Mouse (Mus musculus) cortical plate, adult 2 months (tissue): ENCODE results near the gene Cc2d2b. TPM values are rescaled to one million over a fixed set of nuclear protein-coding genes. Genes with fewer than 3 reads are reported as not detected.

ENCODE experiments used
- H3K27ac ChIP-seq: fragments of 200-500 bp; 2 replicates; pipeline ENCODE4 v1.5.1; 2012; ENCODE audit warnings: low read length, control low read depth, inconsistent platforms; ENCODE audit not compliant: insufficient read depth
- H3K4me1 ChIP-seq: fragments of 200-500 bp; 2 replicates; pipeline ENCODE4 v1.6.1; 2011; ENCODE audit warnings: low read length; ENCODE audit not compliant: control insufficient read depth, insufficient read depth
- H3K4me3 ChIP-seq: fragments of 200-500 bp; 2 replicates; pipeline ENCODE4 v1.5.1; 2011; ENCODE audit warnings: mild to moderate bottlenecking, low read length, control low read depth; ENCODE audit not compliant: insufficient read depth
- CTCF ChIP-seq: fragments of 200-500 bp; IDR thresholded peaks from 2 replicates; pipeline ENCODE4 v1.5.1; 2011; ENCODE audit warnings: mild to moderate bottlenecking, control low read depth, low read length; ENCODE audit not compliant: insufficient read depth; ENCODE audit errors: extremely low read depth
- POLR2A ChIP-seq: fragments of 200-500 bp; IDR thresholded peaks from 2 replicates; pipeline ENCODE4 v1.6.1; 2011; ENCODE audit warnings: mild to moderate bottlenecking, low read length, control low read depth; ENCODE audit not compliant: insufficient read depth; ENCODE audit errors: extremely low read depth
- polyA plus RNA-seq: library from polyadenylated mRNA; depleted of rRNA; stranded (reverse); fragments of >200 nt; gene quantifications from 2 replicates; pipeline ENCODE4 v1.2.3, GENCODE M21; 2012; rRNA removed

The Cc2d2b gene
- polyA plus RNA-seq, 1 experiment, result 0.19 TPM

- TF ChIP-seq CTCF (no peak), POLR2A (no peak)
- Histone ChIP-seq H3K4me3 (no peak overlapping the region), H3K27ac (no peak overlapping the region), H3K4me1 (no peaks in the 10 kb centered on the region)
These were observed 111.0 kb downstream of the Cc2d2b start for GRCm38 (mm10) chr19:40859555-40859954.

GRCm38 (mm10) chr19:40868284-40868683 is 119.7 kb downstream of the Cc2d2b start:
- H3K27ac ChIP-seq, result no peak overlapping the region
- TF ChIP-seq POLR2A, result no peak
- no peak for TF ChIP-seq CTCF

GRCm38 (mm10) chr19:40869425-40870105 is 121.0 kb downstream of the Cc2d2b start:
- Histone ChIP-seq H3K4me3 (no peak overlapping the region), H3K4me1 (no peaks in the 10 kb centered on the region; the same call in 1 of the 2 replicates), H3K27ac (no peak overlapping the region; the same call in 1 of the 2 replicates)
- TF ChIP-seq POLR2A (no peak), CTCF (no peak)

More at GRCm38 (mm10) chr19:40868284-40868683, 119.7 kb downstream of the Cc2d2b start:
- Histone ChIP-seq H3K4me1 (no peaks in the 10 kb centered on the region; the same call in 1 of the 2 replicates), H3K4me3 (no peak overlapping the region)

- Histone ChIP-seq H3K4me3 (peak overlapping the region; percentile 45), H3K4me1 (no peaks in the 10 kb centered on the region; the same call in 1 of the 2 replicates), H3K27ac (no peak overlapping the region)
- TF ChIP-seq CTCF, result peak; percentile 29
- TF ChIP-seq POLR2A, result 0 out of 2 replicates have a peak, but pooled peaks have one; percentile 53
These were observed 124.6 kb downstream of the Cc2d2b start for GRCm38 (mm10) chr19:40872955-40873665.

Other genes starting within 250 kb of the Cc2d2b start
- gene Sorbs1, start 235.0 kb upstream of the Cc2d2b start, polyA plus RNA-seq, result 81.5 and 82.1 TPM in 2 replicates
- gene Aldh18a1, start 160.3 kb upstream of the Cc2d2b start, polyA plus RNA-seq, result 19.5 and 20.4 TPM in 2 replicates
- 33.7 and 35.0 TPM in 2 replicates for gene Tctn3, start 136.5 kb upstream of the Cc2d2b start, polyA plus RNA-seq
- 13.7 and 16.8 TPM in 2 replicates for gene Entpd1, start 136.4 kb upstream of the Cc2d2b start, polyA plus RNA-seq
- gene Ccnj, start 82.5 kb downstream of the Cc2d2b start, polyA plus RNA-seq, result 6.8 and 7.0 TPM in 2 replicates
- 4.4 and 4.7 TPM in 2 replicates for gene Zfp518a, start 146.0 kb downstream of the Cc2d2b start, polyA plus RNA-seq
- gene Blnk, start 245.8 kb downstream of the Cc2d2b start, polyA plus RNA-seq, result 8.4 and 8.9 TPM in 2 replicates